Mouse (Mus musculus): Measurements from ENCODE around the gene Inppl1. TPM values are rescaled to one million over a fixed set of nuclear protein-coding genes. Genes with fewer than 3 reads are reported as not detected.

The Inppl1 gene
- polyA plus RNA-seq, 1 experiment from 2014 or later, result 48.0 TPM

GRCm38 (mm10) chr7:101836271-101837153, 1.5 kb downstream of the Inppl1 start:
- H3K27me3 ChIP-seq, result no peaks in the 10 kb centered on the region
- H3K4me1 ChIP-seq, result peaks cover 44% of the 10 kb centered on the region
- H3K36me3 ChIP-seq, result peaks cover 22% of the 10 kb centered on the region
- H3K4me2 ChIP-seq (replicated peaks), result peak overlapping the region; percentile 80
- WGBS, result under 1% methylated on average over 62 of the region's 63 CpGs
- H3K9ac ChIP-seq, result peak overlapping the region; percentile 88
- ATAC-seq (ENCODE audit: insufficient number of reproducible peaks, low FRiP score, low TSS enrichment, low read depth), result peak; percentile 58
- H3K27ac ChIP-seq (replicated peaks), result peak overlapping the region; percentile 95
- no peaks in the 10 kb centered on the region for H3K9me3 ChIP-seq (replicated peaks)
- peak overlapping the region; percentile 71 for H3K4me3 ChIP-seq (replicated peaks)

GRCm38 (mm10) chr7:101835457-101836109, 2.4 kb downstream of the Inppl1 start:
- H3K36me3 ChIP-seq, result peaks cover 31% of the 10 kb centered on the region
- H3K27me3 ChIP-seq, result no peaks in the 10 kb centered on the region
- H3K9me3 ChIP-seq (replicated peaks), result no peaks in the 10 kb centered on the region
- peak overlapping the region; percentile 80 for H3K4me2 ChIP-seq (replicated peaks)
- ATAC-seq (ENCODE audit: insufficient number of reproducible peaks, low FRiP score, low TSS enrichment, low read depth), result no peak
- peak overlapping the region; percentile 95 for H3K27ac ChIP-seq (replicated peaks)
- WGBS, result 34% methylated on average over 5 of the region's 5 CpGs
- peak overlapping the region; percentile 88; the same call in 1 of the 2 replicates for H3K9ac ChIP-seq
- peaks cover 44% of the 10 kb centered on the region for H3K4me1 ChIP-seq
- H3K4me3 ChIP-seq (replicated peaks), result peak overlapping the region; percentile 71

DNA sequence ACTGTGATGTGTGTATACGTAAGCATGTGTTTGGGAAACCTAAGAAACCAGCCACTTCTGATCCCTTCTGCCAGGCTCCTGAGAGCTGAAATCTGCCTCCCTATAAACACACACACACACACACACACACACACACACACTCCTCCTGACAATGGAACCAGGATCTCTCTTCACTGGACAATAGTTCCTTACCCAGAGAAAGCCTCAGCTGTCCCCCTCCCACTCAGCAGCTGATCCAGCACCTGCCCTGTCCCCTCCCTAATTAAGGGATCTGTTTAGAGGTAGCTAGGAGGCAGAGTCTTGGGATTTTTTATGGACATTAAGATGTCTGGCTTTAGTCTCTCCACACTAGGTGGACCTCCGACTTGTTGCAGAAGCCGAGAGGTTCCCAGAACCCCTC, 3.1 kb downstream of the Inppl1 start:
- 65% methylated on average over 3 of the region's 3 CpGs for WGBS
- Histone ChIP-seq H3K9me3 (replicated peaks) (no peaks in the 10 kb centered on the region), H3K27me3 (no peaks in the 10 kb centered on the region), H3K9ac (no peak overlapping the region), H3K4me3 (replicated peaks) (peak overlapping the region; percentile 71), H3K4me1 (peaks cover 44% of the 10 kb centered on the region), H3K4me2 (replicated peaks) (peak overlapping the region; percentile 80), H3K36me3 (peaks cover 38% of the 10 kb centered on the region), H3K27ac (replicated peaks) (peak overlapping the region; percentile 95)
- ATAC-seq (ENCODE audit: insufficient number of reproducible peaks, low FRiP score, low TSS enrichment, low read depth), result no peak

DNA sequence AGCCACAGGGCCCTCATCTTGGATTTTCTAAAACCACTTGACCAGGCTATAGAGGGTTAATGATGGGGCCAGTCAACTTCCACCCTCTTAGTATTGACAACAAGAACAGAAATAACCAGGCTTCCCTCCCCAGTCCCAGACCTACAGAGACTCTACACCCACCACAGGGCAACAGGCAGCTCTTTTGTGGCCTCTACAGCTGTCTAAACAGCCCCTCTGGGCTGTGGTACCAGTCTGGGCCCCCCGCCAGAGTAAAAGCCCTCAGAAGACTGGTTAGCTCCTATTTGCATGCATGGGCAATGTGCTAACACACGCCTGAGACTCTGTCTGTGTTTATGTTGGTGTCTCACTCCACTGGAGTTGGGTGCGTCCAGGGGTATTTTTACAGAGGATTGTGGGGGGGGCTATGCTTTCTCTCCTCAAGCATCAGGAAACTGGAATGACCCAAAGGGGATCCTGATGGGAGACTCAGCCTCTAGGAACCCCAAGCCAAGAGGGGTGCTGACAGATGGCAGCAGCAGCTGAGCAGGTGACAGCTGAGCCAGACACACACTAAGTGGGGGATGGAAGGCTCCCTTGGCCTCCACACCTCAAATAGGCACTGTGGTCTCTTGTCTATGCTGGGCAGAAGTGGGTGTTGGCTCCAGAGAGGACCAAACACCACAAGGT, 4.0 kb downstream of the Inppl1 start:
- Histone ChIP-seq H3K4me2 (replicated peaks) (0 out of 2 replicates have a peak overlapping the region, but pooled peaks have one; percentile 80), H3K4me1 (peaks cover 43% of the 10 kb centered on the region), H3K27ac (replicated peaks) (peak overlapping the region; percentile 95; the same call in 1 of the 2 replicates), H3K4me3 (replicated peaks) (no peak overlapping the region), H3K27me3 (no peaks in the 10 kb centered on the region), H3K9ac (no peak overlapping the region), H3K36me3 (peaks cover 46% of the 10 kb centered on the region), H3K9me3 (replicated peaks) (no peaks in the 10 kb centered on the region)
- ATAC-seq (ENCODE audit: insufficient number of reproducible peaks, low FRiP score, low TSS enrichment, low read depth), result peak; percentile 4; the same call in 1 of the 2 replicates
- 47% methylated on average over 3 of the region's 3 CpGs for WGBS

GRCm38 (mm10) chr7:101833352-101833751, 4.7 kb downstream of the Inppl1 start:
- 64% methylated on average over 5 of the region's 5 CpGs for WGBS
- no peak overlapping the region for H3K9ac ChIP-seq
- peaks cover 53% of the 10 kb centered on the region for H3K36me3 ChIP-seq
- H3K27ac ChIP-seq (replicated peaks), result peak overlapping the region; percentile 95; the same call in 1 of the 2 replicates
- no peaks in the 10 kb centered on the region for H3K9me3 ChIP-seq (replicated peaks)
- no peaks in the 10 kb centered on the region for H3K27me3 ChIP-seq
- no peak for ATAC-seq (ENCODE audit: insufficient number of reproducible peaks, low FRiP score, low TSS enrichment, low read depth)
- H3K4me3 ChIP-seq (replicated peaks), result no peak overlapping the region
- no peak overlapping the region for H3K4me2 ChIP-seq (replicated peaks)
- peaks cover 37% of the 10 kb centered on the region for H3K4me1 ChIP-seq

- no peak for ATAC-seq (ENCODE audit: insufficient number of reproducible peaks, low FRiP score, low TSS enrichment, low read depth)
- no peaks in the 10 kb centered on the region for H3K9me3 ChIP-seq (replicated peaks)
- H3K36me3 ChIP-seq, result peaks cover 63% of the 10 kb centered on the region
- H3K4me1 ChIP-seq, result peaks cover 37% of the 10 kb centered on the region
- H3K4me2 ChIP-seq (replicated peaks), result no peak overlapping the region
- 86% methylated on average over 4 of the region's 4 CpGs for WGBS
- H3K27me3 ChIP-seq, result no peaks in the 10 kb centered on the region
- H3K4me3 ChIP-seq (replicated peaks), result no peak overlapping the region
- H3K27ac ChIP-seq (replicated peaks), result no peak overlapping the region
- H3K9ac ChIP-seq, result no peak overlapping the region
Observed at GRCm38 (mm10) chr7:101832372-101832771, 5.7 kb downstream of the Inppl1 start.

DNA sequence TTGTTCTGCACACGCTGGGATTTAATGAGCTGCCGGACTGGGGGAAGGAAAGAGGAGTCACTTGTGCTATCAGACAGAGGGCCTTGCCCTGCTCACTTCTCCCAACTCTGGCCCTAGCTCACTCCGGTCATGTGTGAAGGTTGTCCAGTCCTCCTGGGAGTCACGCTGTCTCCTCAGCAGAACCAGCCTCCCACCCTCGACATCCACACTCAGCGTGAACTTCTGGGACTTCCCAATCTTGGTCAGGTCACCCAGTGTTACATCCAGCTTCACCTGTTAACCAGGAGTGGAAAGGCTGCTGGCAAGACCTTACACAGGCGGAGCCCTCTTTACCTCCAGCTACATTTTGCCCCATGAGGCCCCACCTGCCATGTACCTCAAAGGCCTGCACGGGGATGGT, 6.6 kb downstream of the Inppl1 start:
- Histone ChIP-seq H3K4me3 (replicated peaks) (no peak overlapping the region), H3K9me3 (replicated peaks) (no peaks in the 10 kb centered on the region), H3K36me3 (peaks cover 72% of the 10 kb centered on the region), H3K9ac (no peak overlapping the region), H3K27me3 (no peaks in the 10 kb centered on the region), H3K4me2 (replicated peaks) (no peak overlapping the region), H3K27ac (replicated peaks) (no peak overlapping the region), H3K4me1 (peaks cover 36% of the 10 kb centered on the region)
- no peak for ATAC-seq (ENCODE audit: insufficient number of reproducible peaks, low FRiP score, low TSS enrichment, low read depth)
- WGBS, result 94% methylated on average over 8 of the region's 8 CpGs

DNA sequence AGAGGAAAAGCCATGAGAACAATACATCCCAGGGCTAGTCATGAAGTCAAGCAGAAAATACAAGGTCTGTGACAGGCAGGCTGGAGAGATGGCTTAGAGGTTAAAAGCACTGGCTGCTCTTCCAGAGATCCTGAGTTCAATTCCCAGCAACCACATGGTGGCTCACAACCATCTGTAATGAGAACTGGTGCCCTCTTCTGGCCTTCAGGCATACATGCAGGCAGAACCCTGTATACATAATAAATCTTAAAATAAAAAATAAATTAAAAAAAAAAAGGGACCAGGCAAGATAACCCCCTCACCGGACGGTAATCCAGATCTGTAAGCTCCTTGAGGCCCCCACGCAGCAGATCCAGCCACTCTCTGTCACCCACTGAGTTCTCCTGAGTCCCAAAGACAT, 7.7 kb downstream of the Inppl1 start:
- H3K4me3 ChIP-seq (replicated peaks), result no peak overlapping the region
- no peak overlapping the region for H3K4me2 ChIP-seq (replicated peaks)
- H3K9me3 ChIP-seq (replicated peaks), result no peaks in the 10 kb centered on the region
- no peak overlapping the region for H3K9ac ChIP-seq
- no peak for ATAC-seq (ENCODE audit: insufficient number of reproducible peaks, low FRiP score, low TSS enrichment, low read depth)
- H3K4me1 ChIP-seq, result peaks cover 26% of the 10 kb centered on the region
- no peak overlapping the region for H3K27ac ChIP-seq (replicated peaks)
- peaks cover 82% of the 10 kb centered on the region for H3K36me3 ChIP-seq
- no peaks in the 10 kb centered on the region for H3K27me3 ChIP-seq
- 95% methylated on average over 3 of the region's 3 CpGs for WGBS

- 80% methylated on average over 18 of the region's 18 CpGs for WGBS
- Histone ChIP-seq H3K9ac (no peak overlapping the region), H3K36me3 (peaks cover 49% of the 10 kb centered on the region), H3K27me3 (peaks cover 49% of the 10 kb centered on the region), H3K9me3 (replicated peaks) (no peaks in the 10 kb centered on the region), H3K4me2 (replicated peaks) (no peak overlapping the region), H3K4me1 (peaks cover 19% of the 10 kb centered on the region), H3K27ac (replicated peaks) (no peak overlapping the region), H3K4me3 (replicated peaks) (no peak overlapping the region)
- peak; percentile 12; the same call in 1 of the 2 replicates for ATAC-seq (ENCODE audit: insufficient number of reproducible peaks, low FRiP score, low TSS enrichment, low read depth)
Observed at GRCm38 (mm10) chr7:101823758-101824630, 14.0 kb downstream of the Inppl1 start.

- H3K9ac ChIP-seq, result no peak overlapping the region
- peaks cover 25% of the 10 kb centered on the region for H3K4me1 ChIP-seq
- 37% methylated on average over 32 of the region's 32 CpGs for WGBS
- H3K4me3 ChIP-seq (replicated peaks), result no peak overlapping the region
- peaks cover 58% of the 10 kb centered on the region for H3K27me3 ChIP-seq
- ATAC-seq (ENCODE audit: insufficient number of reproducible peaks, low FRiP score, low TSS enrichment, low read depth), result peak; percentile 27
- H3K9me3 ChIP-seq (replicated peaks), result no peaks in the 10 kb centered on the region
- no peak overlapping the region for H3K27ac ChIP-seq (replicated peaks)
- no peak overlapping the region for H3K4me2 ChIP-seq (replicated peaks)
- H3K36me3 ChIP-seq, result peaks cover 40% of the 10 kb centered on the region
Observed at GRCm38 (mm10) chr7:101822836-101823757, 14.9 kb downstream of the Inppl1 start.

All from embryonic facial prominence, embryonic 15.5 days (tissue).